Mouse (Mus musculus) embryonic stem cell, embryonic (primary cell): ENCODE measurements at regions not wholly inside any gene's neighbourhood (a gene's known extent, or its start where the extent isn't known, plus 50 kb on each side); places are given as distances from the start of the nearest gene placed in this dataset.
"Not testable (repeated sequence)": the region's sequence is repeated elsewhere in the genome, so short reads cannot be mapped to it uniquely, and the experiment has no call there.

Experiments used
- CTCF ChIA-PET, 4 experiments: fragments of 300-600 bp in 2 of 4; fragments of 350-600 bp in 2 of 4; sonication (Branson Sonifier 250); formaldehyde crosslinking; loops; one replicate each; lab custom pipeline; 2022; ENCODE audit warnings: inconsistent platforms in 2 of 4; lab: Charles Lee
- POLR2A ChIA-PET, 4 experiments: fragments of 300-600 bp in 2 of 4; fragments of 350-600 bp in 2 of 4; sonication (Branson Sonifier 250); formaldehyde crosslinking; loops; one replicate each; lab custom pipeline; 2022; ENCODE audit warnings: antibody characterized with exemption in 4 of 4, inconsistent platforms in 1 of 4; lab: Charles Lee

DNA sequence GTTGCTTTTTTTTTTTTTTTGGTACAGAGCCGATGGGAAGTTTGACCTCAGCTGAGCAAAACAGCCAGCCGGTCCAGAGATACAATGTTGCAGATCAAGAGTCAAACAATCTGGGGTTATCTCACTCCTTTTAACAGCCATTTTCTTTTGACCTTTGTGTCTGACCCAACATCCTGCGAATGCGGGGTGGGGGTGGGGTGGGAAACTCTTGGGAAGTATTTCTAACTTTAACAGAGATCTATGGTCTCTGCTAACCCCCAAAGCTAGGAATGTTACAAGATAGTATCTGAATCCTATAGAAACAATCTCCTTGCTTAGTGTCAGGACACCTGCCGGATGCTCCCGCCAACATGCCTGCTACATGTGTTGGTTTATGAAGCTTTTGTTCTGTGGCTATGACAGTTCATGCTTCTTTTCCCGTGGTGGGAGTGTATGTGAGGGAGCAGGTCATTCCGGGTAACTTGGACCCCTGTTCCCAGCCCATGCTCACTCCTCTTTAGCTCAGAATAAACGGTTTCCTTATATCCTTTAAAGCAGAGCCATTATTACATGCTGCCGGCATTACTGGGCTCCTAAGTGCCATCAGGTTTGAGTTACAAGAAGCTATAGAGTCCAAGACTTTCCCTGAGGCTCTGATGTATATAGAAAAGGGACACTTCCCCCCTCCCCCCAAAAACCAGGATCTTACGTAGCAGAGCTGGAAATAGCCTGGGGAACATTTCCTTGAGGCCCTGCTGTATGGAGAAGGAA lies 92.2 kb upstream of the Cpsf6 start:
- CTCF ChIA-PET = interaction anchor here in 1 of 4 experiments (0.6 kb wide), 1 partner anchor 109 kb away, joined by 3 read pairs; no protein-coding TSS in a partner anchor
- POLR2A ChIA-PET = interaction anchor here in 1 of 4 experiments (0.7 to 1.0 kb wide), 2 partner anchors 167 to 580 kb away, joined by 3 read pairs; no protein-coding TSS in a partner anchor

DNA sequence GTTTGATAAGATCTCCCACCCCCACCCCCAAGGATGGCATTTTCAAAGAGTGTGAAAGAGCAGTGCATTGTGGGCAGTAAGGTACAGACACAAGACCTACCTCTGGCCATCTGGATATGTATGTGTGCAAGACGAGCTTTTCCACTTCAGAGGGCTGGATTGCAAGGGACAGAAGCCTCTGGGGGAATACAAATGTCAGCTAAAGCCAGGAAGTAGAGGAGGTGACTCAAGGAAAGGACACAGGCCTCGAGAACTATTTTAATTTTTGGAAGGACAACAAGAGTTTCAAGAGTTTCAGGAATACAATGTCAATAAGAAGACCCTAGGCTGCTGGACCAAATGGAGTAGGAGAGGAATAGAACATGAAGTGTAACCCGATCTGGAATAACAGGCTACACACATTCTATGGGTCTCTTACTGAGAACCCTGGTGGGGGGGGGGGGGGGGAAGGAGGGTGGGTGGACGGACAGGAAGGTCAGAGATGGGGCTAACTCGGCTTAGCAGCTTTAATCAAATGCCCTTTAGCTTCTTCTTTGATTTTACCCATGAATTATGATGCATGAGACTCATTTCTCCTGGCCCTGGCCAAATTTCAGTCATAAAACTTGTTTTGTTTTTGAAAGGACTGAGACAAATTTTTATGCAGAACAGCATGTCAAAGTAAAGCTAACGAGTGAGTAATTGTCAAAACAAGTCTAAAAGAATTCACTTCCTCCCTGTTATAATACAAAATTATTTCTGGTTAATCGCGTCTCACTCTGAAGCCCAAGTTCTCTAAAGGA lies 91.4 kb upstream of the Cpsf6 start:
- POLR2A ChIA-PET = interaction anchor here in 1 of 4 experiments (0.6 kb wide), 1 partner anchor 227 kb away, joined by 5 read pairs; no protein-coding TSS in a partner anchor
- CTCF ChIA-PET = interaction anchor here in 3 of 4 experiments (0.6 to 0.7 kb wide), 3 partner anchors 9 to 452 kb away, joined by 3 to 8 read pairs (median 4); no protein-coding TSS in a partner anchor

DNA sequence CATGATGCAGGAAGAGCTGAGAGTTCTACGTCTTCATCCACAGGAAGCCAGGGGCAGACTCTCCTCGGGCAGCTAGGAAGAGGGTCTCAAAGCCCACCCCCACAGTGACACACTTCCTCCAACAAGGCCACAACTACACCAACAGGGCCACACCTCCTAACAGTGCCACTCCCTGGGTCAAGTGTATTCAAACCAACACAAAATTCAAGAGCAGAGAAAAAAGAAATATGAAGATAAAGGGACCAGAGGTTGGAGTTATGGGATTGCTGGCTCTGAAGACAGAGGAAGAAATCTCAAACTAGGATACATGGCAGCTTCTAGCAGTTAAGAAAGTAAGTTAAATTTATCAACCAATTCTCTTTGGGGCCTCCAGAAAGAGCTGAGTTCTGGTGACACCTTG lies 90.7 kb upstream of the Cpsf6 start:
- ChIA-PET CTCF (no interaction called here), POLR2A (interaction anchor here in 1 of 4 experiments (0.6 kb wide), 1 partner anchor 779 kb away, joined by 5 read pairs; no protein-coding TSS in a partner anchor)

GRCm38 (mm10) chr10:117469573-117470090 lies 89.8 kb upstream of the Cpsf6 start:
- ChIA-PET POLR2A (interaction anchor here in 1 of 4 experiments (0.6 kb wide), 1 partner anchor 778 kb away, joined by 5 read pairs; no protein-coding TSS in a partner anchor), CTCF (no interaction called here)

- POLR2A ChIA-PET = interaction anchor here in 2 of 4 experiments (0.6 kb wide), 2 partner anchors 33 to 437 kb away, joined by 3 to 4 read pairs; no protein-coding TSS in a partner anchor
- CTCF ChIA-PET = no interaction called here
Observed at GRCm38 (mm10) chr10:117468931-117469572, 89.2 kb upstream of the Cpsf6 start.

DNA sequence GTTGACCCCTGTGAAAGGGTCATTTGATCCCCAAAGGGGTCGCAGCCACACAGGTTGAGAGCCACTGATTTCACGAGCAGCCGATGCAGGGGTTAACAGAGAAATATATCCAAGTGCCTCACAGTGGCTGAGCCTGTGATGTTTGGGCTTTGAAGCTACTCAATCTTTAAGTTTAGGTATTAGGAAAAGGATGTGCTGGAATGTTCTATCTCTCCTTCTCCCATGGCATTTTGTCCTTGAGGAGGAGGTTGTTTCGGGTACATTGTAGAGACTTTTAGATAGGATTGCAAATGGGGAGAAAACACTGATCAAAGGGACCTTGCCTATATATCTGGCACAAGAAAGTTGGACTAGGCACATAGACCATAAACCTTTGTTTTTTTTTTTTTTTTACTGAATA lies 88.6 kb upstream of the Cpsf6 start:
- POLR2A ChIA-PET = interaction anchor here in 2 of 4 experiments (0.6 kb wide), 2 partner anchors 32 to 438 kb away, joined by 3 to 4 read pairs; no protein-coding TSS in a partner anchor

GRCm38 (mm10) chr10:117467161-117467560 lies 87.3 kb upstream of the Cpsf6 start:
- ChIA-PET POLR2A (no interaction called here), CTCF (no interaction called here)

More for the DNA sequence above, 88.6 kb upstream of the Cpsf6 start:
- CTCF ChIA-PET = no interaction called here

- CTCF ChIA-PET = no interaction called here
- POLR2A ChIA-PET = interaction anchor here in 1 of 4 experiments (0.7 kb wide), 1 partner anchor 10 kb away, joined by 3 read pairs; no protein-coding TSS in a partner anchor
Observed at GRCm38 (mm10) chr10:117466391-117466790, 86.6 kb upstream of the Cpsf6 start.

DNA sequence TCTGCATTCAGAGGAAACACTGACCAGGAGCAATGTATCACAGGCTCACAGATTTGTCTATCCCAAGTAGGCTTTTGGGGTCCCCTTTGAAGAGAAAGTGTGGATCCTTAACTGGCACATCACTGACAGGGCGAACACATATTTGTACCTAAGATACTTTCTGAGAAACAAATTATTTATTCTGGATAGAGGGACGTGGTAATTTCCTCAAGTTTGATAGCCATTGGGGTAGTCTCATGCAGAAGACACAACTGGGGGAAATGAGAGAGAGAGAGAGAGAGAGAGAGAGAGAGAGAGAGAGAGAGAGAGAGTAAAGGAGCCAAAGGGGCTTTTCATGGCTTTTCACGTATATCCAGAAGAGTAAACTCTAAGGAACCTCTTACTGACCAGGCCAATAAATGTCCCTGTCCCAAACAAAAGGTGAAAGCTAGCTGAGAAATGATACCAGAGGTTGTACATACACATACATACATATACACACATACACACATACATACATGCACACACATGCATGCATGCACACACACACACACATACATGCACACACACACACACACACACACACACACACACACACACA lies 85.9 kb upstream of the Cpsf6 start:
- ChIA-PET POLR2A (interaction anchor here in 2 of 4 experiments (0.6 to 0.7 kb wide), 2 partner anchors 10 to 222 kb away, joined by 3 to 5 read pairs; no protein-coding TSS in a partner anchor), CTCF (no interaction called here)

GRCm38 (mm10) chr10:117465058-117465660 lies 85.3 kb upstream of the Cpsf6 start:
- CTCF ChIA-PET = no interaction called here
- POLR2A ChIA-PET = interaction anchor here in 1 of 4 experiments (0.6 kb wide), 1 partner anchor 223 kb away, joined by 5 read pairs; no protein-coding TSS in a partner anchor

GRCm38 (mm10) chr10:117464331-117464730 lies 84.5 kb upstream of the Cpsf6 start:
- CTCF ChIA-PET = not testable (repeated sequence)
- POLR2A ChIA-PET = interaction anchor here in 1 of 4 experiments (0.6 kb wide), 1 partner anchor 99 kb away, joined by 5 read pairs; no protein-coding TSS in a partner anchor

GRCm38 (mm10) chr10:117463636-117464035 lies 83.8 kb upstream of the Cpsf6 start:
- ChIA-PET POLR2A (no interaction called here), CTCF (no interaction called here)

- CTCF ChIA-PET = interaction anchor here in 1 of 4 experiments (0.6 kb wide), 1 partner anchor 8 kb away, joined by 3 read pairs; no protein-coding TSS in a partner anchor
- POLR2A ChIA-PET = no interaction called here
Observed at GRCm38 (mm10) chr10:117462921-117463320, 83.1 kb upstream of the Cpsf6 start.

GRCm38 (mm10) chr10:117461791-117462516 lies 82.1 kb upstream of the Cpsf6 start:
- CTCF ChIA-PET = interaction anchor here in 1 of 4 experiments (0.6 kb wide), 1 partner anchor 9 kb away, joined by 3 read pairs; no protein-coding TSS in a partner anchor
- POLR2A ChIA-PET = no interaction called here

DNA sequence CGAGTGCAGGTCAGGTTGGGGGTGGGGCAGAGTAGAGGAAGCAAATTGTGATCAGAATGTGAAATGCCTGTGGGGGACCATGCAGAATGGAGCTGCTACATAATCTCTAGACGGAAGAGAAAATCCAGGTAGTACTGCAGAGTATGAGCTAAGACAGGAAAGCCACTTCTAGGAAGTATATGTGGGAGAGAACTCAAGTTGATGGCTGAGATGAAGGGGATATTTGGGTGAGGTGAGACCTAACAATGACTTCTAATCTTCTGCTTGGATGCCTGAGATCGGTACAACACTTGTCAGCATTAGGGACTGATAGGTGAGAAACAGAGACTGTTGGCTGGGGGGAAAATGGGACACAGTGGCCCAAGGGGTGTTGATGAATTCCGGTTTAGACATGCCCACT lies 81.4 kb upstream of the Cpsf6 start:
- POLR2A ChIA-PET = no interaction called here
- CTCF ChIA-PET = no interaction called here

- CTCF ChIA-PET = interaction anchor here in 1 of 4 experiments (0.7 kb wide), 1 partner anchor 258 kb away, joined by 5 read pairs; no protein-coding TSS in a partner anchor
Observed at GRCm38 (mm10) chr10:117460366-117460730, 80.5 kb upstream of the Cpsf6 start.

More at GRCm38 (mm10) chr10:117460366-117460730, 80.5 kb upstream of the Cpsf6 start:
- POLR2A ChIA-PET = no interaction called here
